Mouse (Mus musculus): ENCODE measurements at regions not wholly inside any gene's neighbourhood (a gene's known extent, or its start where the extent isn't known, plus 50 kb on each side); places are given as distances from the start of the nearest gene placed in this dataset.
A peak's percentile ranks its signal among the peaks of the same experiment; 100 is the strongest.

DNA sequence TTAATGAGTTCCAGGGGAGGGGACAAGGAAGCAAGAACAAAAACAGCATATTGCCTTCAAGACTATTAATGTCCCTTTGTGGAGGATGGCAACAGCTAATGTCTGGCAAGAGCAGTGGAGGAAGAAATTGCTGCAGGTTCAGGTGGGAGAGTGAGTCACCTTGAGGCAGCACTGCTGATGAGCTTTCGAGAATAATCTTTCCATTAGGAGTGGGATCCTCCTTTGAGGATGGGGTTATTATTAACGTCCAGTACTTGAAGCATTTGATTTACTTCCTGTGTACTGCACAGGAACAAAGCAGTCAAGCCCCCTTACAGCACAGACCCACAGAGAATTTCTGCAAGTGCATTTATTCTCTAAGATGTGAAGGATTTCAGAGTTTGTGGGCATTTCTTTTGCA, 671.2 kb upstream of the Stxbp6 start:
- no peak for DNase-seq (ENCODE audit: low spot score)

DNA sequence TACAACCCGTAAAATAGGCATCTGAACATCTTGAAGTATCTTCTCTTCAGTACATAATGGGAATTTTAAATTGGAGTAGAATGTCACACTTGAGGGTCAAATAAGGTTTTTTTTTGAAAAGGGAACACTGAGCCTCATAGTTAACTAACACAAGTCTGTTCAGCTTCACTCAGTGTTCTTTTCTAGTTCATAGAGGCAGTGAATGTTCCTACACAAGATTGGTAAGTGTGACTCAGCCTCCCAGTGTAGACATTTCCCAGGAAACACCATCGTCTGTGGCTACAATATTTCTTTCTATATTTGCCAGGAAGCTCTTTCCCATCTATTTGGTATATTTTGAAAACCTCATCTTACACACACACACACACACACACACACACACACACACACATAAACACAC, 670.1 kb upstream of the Stxbp6 start:
- no peak for DNase-seq (ENCODE audit: low spot score)

DNA sequence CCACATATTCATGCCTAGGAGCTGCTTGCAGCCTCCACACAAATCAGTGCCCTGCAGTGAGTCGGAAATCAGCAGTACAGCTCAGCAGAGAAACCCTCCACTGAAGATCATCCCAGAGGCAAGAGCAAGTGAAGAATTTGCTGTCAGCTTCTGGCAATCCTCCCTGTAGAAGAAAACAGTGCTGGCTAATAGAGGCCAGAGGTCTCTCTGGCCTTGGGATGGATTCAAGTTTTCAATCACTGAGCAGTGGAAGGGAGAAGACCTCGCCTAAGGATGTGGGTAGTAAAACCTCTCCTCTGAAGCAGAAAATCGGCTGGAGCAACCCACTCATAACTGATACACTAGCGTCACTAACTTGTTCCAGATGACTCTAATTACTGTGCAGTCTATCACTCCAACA, 659.2 kb upstream of the Stxbp6 start:
- DNase-seq (ENCODE audit: low spot score), result peak; percentile 35

DNA sequence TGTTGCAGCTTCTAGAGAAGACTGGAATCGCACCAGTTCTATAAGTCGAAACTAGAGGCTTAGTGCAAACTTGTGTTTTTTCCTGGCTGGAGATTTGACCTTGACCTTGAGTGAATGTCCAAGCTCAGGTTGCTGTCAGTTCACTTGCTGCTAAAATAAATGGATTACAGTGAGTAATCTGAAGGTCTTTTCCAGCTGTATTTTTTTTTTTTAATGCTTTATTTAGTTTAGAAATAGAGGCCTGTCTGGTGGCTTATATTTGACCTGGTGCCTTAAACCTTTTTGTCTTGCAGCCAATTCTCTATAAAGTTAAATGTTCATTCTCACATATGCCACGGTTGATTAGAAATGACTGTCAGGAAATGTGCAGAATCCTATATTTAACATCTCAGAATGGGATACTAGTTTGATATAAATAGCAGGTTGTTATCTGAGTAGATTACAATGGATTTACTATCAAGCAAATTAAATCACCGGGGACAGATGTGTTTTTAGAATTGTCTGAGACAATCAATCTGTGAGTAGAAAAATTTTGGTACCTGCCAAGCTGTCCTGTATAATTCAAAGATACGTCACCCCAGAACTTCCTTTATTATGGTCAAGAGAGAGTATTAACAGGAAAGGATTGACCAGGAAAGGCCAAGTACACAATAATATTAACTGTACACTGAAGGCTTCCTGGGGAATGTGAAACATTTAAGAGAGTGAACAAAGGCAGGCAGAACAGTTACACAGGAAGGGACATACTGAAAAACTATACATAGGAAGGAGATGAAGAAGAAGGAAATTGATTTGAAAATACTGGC, 650.3 kb upstream of the Stxbp6 start:
- no peak for DNase-seq (ENCODE audit: low spot score)

DNA sequence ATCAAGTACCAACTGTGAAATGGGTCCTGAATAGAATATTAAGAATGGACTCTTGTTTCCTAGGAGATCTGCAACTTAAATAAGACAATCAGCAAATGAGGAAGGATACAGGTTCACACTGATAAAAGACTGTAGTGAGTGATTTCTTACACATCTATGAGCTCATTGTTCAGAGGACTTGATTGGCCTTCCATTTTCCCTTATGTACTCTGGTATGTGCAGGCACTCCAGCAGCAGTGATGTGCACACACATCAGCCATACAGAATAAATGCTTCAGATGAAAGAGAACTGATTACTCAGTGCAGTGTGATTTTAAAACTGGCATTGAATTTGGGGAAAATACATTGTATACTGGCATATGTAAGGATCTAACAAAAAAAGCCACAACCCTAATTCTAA, 636.8 kb upstream of the Stxbp6 start:
- DNase-seq (ENCODE audit: low spot score), result no peak

DNA sequence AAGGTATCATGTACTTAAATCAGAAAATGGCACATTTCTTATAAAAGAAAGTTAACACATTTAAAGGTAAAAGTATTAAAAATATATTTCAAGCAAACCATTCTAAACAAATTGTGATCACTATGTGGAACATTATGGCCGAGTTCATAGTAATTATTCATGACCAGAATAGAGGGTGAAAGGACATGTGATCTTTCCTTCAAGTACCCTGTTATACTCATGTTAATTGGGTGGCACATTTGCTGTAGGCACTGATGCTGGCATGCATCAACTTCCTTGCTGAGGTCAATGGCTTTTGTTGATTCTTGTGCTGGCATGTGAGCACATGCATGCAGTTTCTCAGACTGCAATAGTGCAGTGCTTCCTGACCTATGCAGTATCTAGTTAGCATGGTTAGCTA, 636.3 kb upstream of the Stxbp6 start:
- no peak for DNase-seq (ENCODE audit: low spot score)

DNA sequence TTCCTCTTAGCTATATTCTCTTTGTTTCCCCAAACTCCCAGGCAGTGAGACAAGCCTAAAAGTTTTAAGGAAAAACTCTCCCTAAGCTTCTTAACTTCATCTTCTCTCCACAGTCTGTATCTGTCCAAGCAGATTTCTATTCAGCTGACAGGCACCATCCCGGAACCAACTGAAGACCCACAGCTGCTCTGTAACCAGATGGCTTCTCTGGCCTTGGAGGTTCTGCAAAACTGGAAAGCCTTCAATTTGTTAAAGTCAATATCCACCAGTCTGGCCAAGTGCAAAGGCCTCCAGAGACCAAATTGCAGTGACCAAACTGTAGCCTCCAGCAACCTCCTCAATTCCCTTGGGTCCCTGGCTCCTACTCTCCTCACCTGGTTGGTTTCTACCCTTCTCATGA, 614.8 kb upstream of the Stxbp6 start:
- no peak for DNase-seq (ENCODE audit: low spot score)

DNA sequence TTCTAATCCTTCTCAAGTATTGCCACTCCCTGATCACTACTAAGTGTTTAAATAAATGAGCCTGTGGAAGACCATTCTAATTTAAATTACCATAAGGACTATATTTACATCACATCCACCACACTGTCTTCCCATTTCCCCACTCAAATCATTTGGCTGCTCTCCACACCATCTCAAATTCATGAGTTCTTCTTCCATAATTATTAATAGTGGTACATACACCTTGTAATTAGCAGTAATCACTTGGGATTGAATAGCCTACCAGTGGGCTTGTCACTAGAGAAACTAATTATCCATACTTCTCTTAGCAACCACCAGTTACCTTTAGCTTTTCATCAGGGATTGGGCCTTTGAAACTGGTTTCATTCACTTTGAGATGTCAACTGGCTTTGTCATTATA, 612.3 kb upstream of the Stxbp6 start:
- DNase-seq (ENCODE audit: low spot score), result no peak

DNA sequence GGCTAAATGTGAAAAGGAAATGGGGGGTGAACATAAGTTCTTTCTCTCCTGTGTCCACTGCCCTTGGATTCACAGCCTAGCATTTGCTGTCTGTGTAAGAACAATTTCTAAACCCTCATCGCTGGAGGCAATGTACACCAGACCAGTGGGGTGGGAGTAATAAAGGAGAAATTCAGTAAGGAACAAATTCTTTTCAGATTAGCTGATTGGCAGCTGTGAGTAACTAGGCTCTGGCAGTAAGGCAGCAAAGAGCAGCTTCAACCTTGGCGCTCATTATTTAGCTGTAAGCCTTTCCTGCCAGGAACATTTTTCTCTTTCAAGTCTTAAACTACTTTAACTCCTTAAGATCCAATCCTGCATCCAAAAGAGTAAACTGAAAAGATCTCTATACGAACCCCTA, 597.9 kb upstream of the Stxbp6 start:
- DNase-seq (ENCODE audit: low spot score), result peak; percentile 7

DNA sequence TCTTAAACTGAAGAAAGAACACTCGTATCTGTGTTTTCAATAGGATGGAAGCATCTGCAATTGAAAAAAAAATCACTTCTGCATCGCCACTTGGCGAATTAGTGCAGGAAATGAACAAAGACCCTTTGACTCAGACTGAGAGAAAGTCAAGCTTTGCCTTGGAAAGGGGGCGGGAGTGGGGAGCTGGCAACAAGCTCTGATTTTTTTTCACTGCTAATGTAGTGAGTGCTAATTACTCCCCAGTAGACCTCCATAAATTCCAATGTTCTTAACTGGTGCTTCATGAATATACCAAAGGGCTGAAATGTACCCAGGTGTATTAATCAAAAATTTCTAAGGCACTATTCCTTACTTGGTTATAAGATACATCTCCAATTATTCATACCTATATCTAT, 597.0 kb upstream of the Stxbp6 start:
- no peak for DNase-seq (ENCODE audit: low spot score)

DNA sequence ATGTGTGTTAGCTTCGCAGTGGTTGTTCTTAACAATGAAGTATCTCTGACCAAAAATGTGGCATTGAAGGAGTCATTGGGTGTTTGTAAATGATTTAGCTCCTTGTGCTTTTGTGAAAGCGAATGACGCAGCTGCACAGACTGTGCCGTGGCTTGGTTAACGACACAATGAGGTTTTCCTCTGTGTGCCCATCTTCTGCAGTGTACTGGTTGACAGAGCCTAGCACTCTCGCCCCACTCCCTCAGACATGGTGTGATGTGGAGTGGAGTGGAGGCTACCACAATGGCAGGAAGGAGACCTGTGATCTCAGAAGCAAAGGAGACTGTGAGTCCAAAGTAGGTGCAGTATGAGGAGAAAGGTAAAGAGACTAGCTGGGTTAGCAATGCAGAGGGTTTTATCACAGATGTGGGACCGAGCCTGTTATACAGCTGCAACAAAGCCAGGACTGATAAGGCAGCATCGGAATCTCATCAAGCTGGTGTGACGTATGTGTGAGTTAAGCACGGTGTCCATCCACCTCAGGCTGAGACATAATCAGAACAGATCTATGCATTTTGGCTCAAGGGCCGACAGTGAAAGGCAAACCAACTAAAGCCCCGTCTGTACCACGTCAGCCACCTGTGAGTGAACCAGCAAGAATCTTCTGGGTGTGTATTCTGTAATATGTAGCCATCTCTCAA, 596.5 kb upstream of the Stxbp6 start:
- no peak for DNase-seq (ENCODE audit: low spot score)

DNA sequence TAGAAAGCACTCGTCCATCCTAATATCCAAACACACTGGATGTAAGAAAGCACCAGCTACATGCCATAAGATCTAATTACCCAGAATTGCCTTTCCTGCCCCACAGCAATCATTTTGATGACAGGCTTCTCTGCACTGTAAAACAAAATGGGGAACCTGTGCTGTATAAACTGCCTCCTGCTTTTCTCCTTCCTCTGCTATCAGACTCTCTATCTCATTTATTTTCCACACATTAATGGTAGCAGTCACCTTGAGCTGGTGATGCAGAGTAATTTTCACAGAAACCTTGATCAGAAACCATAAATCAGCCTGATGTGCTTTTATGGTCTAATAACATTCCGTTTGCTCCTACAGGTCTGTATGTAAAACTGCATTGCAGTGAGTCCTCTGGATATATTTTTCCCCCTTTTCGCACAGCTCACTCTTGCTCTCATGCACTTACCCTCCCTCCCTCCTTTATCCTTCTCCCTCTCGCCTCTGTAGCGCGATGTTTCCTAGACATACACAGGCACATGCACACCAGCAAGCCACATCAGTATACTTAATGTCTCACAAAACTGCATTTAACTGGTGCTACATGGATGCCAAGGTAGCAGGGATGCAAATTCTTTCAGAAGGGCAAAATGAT, 595.9 kb upstream of the Stxbp6 start:
- no peak for DNase-seq (ENCODE audit: low spot score)

DNA sequence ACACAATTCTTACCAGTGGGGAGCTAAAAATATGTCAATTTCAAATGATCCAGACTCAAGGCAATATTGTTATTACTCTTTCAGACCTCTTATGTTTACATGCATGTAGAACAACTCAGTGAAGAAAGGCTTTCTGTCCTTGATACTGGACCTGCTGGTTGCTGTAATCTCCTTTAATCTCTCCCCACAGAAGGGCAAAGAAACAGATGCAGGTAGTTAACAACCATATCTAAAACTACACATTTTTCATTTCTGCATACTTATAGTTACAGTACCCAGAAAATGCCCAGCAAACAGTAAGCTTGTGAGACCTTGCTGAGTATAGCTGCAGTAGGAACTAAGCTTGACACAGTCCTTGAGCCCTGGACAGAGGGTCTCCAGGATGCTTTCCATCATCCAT, 585.1 kb upstream of the Stxbp6 start:
- no peak for DNase-seq (ENCODE audit: low spot score)

DNA sequence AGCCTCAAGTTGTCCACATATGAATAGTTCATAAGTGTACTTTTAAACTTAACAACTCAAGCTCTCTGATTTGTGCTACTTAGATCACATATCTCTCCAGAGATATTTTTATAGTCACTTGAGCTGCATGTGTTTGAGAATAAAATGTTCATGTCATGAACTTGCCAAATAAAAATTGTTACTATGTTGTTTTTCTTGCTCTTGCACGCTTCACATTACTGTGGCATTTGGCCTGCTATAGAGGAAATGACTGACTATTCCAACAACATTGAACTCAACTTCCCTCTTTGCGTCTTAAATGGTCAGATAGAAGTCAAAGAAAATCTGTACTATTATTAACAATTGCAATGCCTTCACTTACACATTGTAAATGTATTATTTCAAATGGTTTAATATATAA, 582.1 kb upstream of the Stxbp6 start:
- no peak for DNase-seq (ENCODE audit: low spot score)

DNA sequence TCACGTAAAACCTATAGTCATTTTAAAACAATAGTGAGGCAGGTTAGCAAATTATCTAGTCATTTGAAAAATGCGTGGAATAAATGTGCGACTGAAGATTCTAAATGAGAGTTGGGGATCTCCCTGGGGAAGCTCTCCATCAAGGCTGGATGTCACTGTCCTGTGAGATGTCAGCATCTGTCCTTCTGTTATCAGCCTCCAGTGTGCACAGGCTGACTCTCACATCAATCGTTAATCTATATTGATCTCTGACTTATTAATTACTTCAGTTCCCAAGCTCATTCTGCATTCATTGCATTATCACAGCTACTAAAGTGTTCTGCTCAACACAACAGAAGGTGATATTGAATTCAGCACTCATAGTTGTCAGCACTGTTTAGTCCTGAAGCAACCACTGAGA, 574.1 kb upstream of the Stxbp6 start:
- DNase-seq (ENCODE audit: low spot score), result no peak

DNA sequence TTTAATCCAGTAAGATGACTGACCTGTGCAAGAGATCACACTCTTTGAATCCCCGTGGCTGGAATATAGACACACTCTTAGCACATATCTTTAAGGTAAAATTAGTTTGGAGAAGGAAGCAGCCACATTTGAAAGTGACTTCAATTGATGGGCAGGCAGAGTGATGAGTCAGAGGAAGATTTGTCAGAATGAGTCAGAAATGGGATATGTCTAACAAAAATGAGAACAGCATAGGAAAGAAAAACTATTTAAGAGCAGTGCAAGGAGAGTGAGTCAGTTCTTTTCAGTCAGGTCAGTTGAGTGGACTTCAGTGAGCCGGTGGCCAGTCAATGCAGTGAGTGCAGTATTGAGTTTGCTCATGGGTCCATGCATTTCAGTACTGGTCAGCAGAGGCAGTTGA, 569.7 kb upstream of the Stxbp6 start:
- no peak for DNase-seq (ENCODE audit: low spot score)

DNA sequence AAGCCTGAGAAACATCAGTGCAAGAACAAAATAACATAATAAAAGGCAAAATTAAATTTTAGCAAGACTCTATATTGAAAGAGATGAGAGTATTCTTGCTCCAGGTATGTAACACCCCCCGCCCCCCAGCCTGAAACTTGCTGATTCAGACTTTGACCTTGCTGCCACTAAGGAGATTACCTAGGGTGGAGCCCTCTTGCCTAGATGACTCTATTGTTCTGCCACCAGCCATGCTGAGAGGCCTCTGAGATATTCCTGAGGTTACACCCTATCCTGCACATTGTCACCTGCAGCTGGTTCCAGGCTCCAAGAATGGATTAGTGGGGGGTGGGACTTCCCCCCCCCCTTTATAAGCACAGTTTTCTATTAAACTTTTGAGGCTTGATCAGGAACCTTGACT, 548.3 kb upstream of the Stxbp6 start:
- DNase-seq (ENCODE audit: low spot score), result no peak

DNA sequence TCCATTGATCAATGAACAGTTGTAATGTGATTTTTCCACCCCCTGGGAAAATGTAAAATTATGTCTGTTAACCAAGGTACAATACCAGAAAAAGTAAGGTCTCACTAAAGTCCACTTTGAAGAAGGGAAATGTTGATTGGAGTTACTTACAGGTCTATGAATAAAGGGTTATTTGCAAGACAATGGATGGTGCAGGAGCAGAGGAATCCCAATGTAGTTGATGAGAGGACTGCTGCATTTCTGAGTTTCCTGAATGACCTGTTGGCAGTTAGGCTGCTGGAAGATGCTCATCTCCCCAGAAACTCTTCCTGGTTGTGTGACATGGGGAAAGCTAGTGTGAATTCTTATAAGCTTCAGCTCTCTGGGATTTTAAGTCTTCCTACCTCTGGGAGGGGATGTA, 545.5 kb upstream of the Stxbp6 start:
- DNase-seq (ENCODE audit: low spot score), result no peak

DNA sequence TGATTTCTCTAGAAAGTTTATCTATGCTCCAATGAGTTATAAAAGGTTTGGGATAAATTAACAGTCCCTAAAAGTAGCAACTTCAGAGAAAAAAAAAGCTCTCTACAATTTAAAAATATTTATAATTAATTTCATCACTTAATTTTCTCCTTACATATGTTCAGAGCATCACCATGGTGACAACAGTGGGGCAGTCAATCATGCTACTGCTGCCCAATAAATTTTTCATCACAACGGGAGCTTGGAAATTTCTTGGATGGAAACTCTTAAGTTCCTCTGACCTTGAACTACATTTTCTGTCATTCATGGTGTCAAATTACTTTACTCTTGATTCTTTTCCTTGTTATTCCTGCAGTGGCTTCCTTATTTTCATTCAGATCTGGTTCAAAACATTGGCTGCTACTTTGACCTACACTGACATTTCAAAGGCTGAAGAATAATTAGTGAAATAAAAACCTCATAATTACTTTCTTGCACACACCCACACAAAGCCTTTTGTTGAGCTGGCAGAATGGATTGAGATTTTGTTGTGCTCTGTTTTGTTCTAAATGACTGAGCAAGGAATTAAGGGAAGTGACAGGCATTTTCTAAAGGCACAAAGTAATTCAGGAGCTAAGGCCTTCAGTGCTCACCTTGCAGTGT, 540.1 kb upstream of the Stxbp6 start:
- peak; percentile 28 for DNase-seq (ENCODE audit: low spot score)

DNA sequence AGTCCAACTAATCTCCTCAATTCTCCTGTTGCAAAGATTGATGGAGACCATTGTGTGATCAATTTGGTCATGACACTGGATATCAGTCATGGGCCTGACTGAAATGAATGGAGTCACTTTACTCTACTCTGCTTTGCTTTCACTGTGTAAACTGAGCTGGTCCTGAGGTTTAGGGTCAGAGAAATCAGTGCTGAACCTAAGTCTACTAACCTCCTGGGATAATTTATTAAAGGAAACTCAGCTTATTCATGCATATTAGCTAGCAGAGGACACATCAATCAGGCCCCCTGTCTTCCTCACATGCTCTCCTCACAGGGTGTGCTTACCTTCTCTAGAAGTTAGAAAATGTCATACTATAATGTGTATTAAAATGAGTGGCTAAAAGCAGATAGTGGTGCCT, 539.6 kb upstream of the Stxbp6 start:
- DNase-seq (ENCODE audit: low spot score), result peak; percentile 55

DNA sequence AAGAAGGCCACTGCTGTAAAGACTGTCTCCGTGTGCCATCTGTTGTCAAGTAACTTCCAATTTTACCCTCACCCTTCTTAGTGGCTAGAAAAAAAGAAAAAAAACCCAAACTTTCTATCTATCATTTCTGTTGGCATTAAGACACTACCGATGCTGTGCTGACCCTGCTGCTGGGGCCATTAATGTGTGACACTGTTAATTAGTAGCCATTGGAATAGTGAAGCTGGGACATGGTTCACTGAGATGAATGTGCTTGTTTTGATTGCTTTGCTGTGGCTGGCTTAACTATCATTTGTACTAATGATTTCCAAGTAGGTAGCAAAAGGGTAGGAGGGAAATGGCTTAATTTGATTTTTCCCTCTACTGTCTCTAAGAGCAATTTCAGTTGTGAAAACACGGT, 524.9 kb upstream of the Stxbp6 start:
- no peak for DNase-seq (ENCODE audit: low spot score)

DNA sequence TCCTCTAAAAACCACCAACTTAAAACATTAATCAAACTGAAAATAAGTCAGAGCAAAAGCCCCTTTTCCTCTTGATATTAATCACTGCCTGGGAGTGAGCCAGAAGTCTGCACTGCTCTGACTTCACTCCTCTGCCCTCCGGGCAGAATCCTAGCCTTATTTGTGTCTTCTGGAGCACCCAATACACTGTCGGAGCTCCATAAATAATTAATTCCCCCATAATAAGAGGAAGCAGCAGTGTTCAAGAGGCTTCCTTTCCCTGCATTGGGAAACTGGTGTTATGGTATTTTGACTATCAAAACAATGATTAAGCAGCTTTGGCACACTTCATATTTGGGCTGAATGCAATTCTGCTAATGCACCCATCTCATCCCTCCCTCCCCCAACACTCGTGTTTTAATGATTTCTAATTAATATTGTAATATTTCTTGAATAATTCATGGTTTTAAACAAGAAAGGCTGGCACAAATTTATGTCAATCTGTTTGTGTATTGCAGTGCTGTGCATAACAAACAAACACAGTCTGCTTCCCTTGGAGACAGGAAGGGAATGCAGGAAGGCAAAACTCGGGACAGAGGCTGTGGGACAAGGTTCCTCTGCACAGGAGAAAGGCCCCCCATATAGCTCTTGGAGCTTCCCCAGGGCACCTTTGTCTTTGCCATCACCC, 523.5 kb upstream of the Stxbp6 start:
- no peak for DNase-seq (ENCODE audit: low spot score)
